Mouse (Mus musculus): ENCODE measurements around the gene Ccdc96. TPM values are rescaled to one million over a fixed set of nuclear protein-coding genes. Genes with fewer than 3 reads are reported as not detected.

Gene Ccdc96
- polyA plus RNA-seq, 1 experiment, result 0.25 TPM

- no peak for TF ChIP-seq CTCF (IDR thresholded peaks at IDR 0.05; ENCODE audit: borderline replicate concordance, insufficient read depth, low read length)
- TF ChIP-seq POLR2A (IDR thresholded peaks at IDR 0.05; ENCODE audit: low read depth, low read length), result no peak
- Histone ChIP-seq H3K4me3 (ENCODE audit: insufficient read depth, low read length) (no peak overlapping the region), H3K4me1 (ENCODE audit: control insufficient read depth, insufficient read depth, low read length) (no peaks in the 10 kb centered on the region), H3K27ac (ENCODE audit: insufficient read depth, low read length) (no peak overlapping the region)
Measured at GRCm38 (mm10) chr5:36519751-36520150, 35.4 kb downstream of the Ccdc96 start.

DNA sequence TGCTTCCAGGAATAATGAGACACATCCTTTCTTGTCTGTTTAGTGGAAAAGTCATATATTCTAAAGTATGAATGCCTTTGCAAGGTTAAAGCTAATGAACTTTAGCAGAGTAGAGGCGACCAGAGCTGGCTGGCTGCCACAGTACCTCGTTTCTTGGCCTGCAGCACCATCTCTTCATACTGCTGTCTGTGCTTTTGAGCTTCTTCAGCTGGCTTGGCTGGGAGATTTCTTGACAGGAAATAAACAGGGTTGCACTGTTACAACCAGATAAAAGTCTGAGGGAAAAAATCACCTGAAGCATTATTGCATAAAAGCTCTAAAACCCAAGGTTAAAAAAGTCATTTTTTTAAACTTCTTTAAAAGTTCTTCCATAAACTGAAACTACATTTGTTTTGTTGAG is 38.4 kb downstream of the Ccdc96 start:
- peaks cover 6% of the 10 kb centered on the region; the same call in 1 of the 2 replicates for H3K4me1 ChIP-seq (ENCODE audit: control insufficient read depth, insufficient read depth, low read length)
- no peak for TF ChIP-seq POLR2A (IDR thresholded peaks at IDR 0.05; ENCODE audit: low read depth, low read length)
- TF ChIP-seq CTCF (IDR thresholded peaks at IDR 0.05; ENCODE audit: borderline replicate concordance, insufficient read depth, low read length), result no peak
- H3K4me3 ChIP-seq (ENCODE audit: insufficient read depth, low read length), result no peak overlapping the region
- H3K27ac ChIP-seq (ENCODE audit: insufficient read depth, low read length), result no peak overlapping the region

DNA sequence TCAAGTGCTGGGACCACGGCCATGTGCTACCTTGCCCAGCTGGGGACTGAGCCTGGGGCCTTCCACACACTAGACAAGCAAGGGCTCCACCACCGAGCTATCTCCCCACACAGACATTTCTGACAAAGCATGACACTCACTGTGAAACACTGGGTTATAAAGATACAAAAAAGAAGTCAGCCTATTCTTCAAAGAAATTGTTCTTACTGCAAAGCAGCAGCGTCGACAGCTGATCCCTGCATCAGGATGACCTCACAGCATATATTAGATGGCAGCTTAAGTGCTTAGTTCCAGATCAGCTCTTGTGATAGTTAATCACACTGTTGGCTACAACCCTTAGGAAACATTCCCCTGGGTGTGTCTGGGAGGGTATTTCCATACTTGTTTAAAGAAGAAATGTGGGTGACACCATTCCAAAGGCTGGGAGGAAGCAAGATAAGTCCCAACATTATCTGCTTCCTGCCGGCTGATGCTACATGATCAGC is 38.9 kb downstream of the Ccdc96 start:
- TF ChIP-seq POLR2A (IDR thresholded peaks at IDR 0.05; ENCODE audit: low read depth, low read length), result no peak
- no peak for TF ChIP-seq CTCF (IDR thresholded peaks at IDR 0.05; ENCODE audit: borderline replicate concordance, insufficient read depth, low read length)
- no peak overlapping the region for H3K27ac ChIP-seq (ENCODE audit: insufficient read depth, low read length)

DNA sequence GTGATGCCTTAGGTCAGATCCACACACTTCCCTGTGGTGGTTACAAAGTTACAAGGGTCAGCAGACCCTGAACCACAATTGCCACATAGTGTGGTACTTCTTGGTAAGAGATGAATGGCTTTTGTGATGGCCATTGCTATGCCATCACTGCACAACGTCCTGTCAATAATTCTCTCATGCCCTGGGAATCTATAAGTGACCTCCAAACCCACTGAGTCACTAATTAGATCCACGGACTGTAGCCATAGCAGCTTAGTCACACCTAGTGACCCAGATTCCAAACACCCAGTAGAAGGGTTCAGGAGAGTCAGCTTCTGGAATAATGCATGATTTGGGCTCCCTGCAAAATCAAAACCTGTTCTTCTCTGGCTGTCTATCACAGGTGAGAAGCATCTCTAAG is 40.8 kb downstream of the Ccdc96 start:
- no peak overlapping the region for H3K27ac ChIP-seq (ENCODE audit: insufficient read depth, low read length)
- peaks cover 9% of the 10 kb centered on the region; the same call in 1 of the 2 replicates for H3K4me1 ChIP-seq (ENCODE audit: control insufficient read depth, insufficient read depth, low read length)
- no peak overlapping the region for H3K4me3 ChIP-seq (ENCODE audit: insufficient read depth, low read length)
- no peak for TF ChIP-seq CTCF (IDR thresholded peaks at IDR 0.05; ENCODE audit: borderline replicate concordance, insufficient read depth, low read length)
- TF ChIP-seq POLR2A (IDR thresholded peaks at IDR 0.05; ENCODE audit: low read depth, low read length), result no peak

More for the DNA sequence above, 38.9 kb downstream of the Ccdc96 start:
- H3K4me1 ChIP-seq (ENCODE audit: control insufficient read depth, insufficient read depth, low read length), result peaks cover 6% of the 10 kb centered on the region; the same call in 1 of the 2 replicates
- H3K4me3 ChIP-seq (ENCODE audit: insufficient read depth, low read length), result no peak overlapping the region

DNA sequence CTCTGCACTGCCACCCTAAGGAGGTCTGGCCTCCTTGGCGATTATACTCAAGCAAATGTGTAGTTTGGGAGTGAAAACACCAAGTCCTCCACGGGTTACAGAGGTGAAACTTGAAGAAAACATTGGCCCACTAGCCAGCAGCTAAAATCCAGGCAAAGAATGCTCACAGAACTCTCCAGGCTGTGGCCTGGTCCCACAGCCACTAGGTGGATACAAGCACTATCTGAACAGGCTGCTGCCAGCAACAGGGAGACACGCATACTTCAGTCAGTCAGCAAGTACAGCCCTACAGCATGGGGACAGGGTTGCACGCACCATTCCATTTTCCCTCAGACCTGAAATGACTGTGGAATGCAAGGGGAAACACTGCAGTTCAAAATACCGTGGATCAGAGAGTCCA is 41.9 kb downstream of the Ccdc96 start:
- no peak overlapping the region for H3K4me3 ChIP-seq (ENCODE audit: insufficient read depth, low read length)
- TF ChIP-seq CTCF (IDR thresholded peaks at IDR 0.05; ENCODE audit: borderline replicate concordance, insufficient read depth, low read length), result peak; percentile 71; the same call in 1 of the 2 replicates
- no peak for TF ChIP-seq POLR2A (IDR thresholded peaks at IDR 0.05; ENCODE audit: low read depth, low read length)
- H3K27ac ChIP-seq (ENCODE audit: insufficient read depth, low read length), result no peak overlapping the region
- H3K4me1 ChIP-seq (ENCODE audit: control insufficient read depth, insufficient read depth, low read length), result peaks cover 9% of the 10 kb centered on the region; the same call in 1 of the 2 replicates

DNA sequence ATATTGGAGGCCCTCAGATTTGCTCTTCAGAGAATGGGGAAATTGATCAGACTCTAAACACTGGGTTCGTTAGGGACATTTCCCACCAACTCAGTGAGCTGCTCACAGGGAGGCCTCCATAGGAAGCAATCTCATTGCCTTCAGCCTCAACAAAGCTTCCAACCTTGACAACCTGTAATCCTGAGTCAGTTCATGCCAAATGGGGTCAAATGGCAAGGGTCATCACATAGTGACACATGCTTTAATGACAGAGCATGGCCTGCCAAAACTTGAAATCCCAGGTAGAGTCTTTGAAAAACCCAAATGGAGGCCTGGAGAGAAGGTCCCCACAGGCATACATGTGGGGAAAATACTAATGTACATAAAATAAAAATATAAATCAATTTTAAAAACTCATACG is 42.5 kb downstream of the Ccdc96 start:
- H3K4me1 ChIP-seq (ENCODE audit: control insufficient read depth, insufficient read depth, low read length), result peaks cover 9% of the 10 kb centered on the region; the same call in 1 of the 2 replicates
- TF ChIP-seq CTCF (IDR thresholded peaks at IDR 0.05; ENCODE audit: borderline replicate concordance, insufficient read depth, low read length), result no peak
- no peak for TF ChIP-seq POLR2A (IDR thresholded peaks at IDR 0.05; ENCODE audit: low read depth, low read length)
- H3K4me3 ChIP-seq (ENCODE audit: insufficient read depth, low read length), result no peak overlapping the region
- no peak overlapping the region for H3K27ac ChIP-seq (ENCODE audit: insufficient read depth, low read length)

DNA sequence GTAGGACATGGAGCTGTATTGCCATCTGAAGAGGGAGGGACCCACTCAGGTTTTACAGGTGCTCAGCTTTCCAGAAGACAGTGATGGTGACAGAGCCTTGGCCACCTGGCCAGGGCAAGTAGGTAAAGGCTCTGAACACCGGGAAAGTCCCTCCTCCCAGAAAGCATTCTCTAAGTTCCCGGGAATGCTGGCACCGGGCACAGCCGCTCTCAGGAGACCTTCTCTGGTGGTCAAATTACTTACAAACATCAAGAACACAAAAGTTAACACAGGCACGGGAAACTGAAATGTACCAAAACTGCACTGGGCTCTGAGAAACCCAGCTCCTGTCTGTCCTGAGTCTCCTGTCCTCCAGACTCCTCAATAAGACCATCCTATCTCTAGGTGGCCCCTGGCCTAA is 45.3 kb downstream of the Ccdc96 start:
- H3K27ac ChIP-seq (ENCODE audit: insufficient read depth, low read length), result peak overlapping the region; percentile 36; the same call in 1 of the 2 replicates
- TF ChIP-seq POLR2A (IDR thresholded peaks at IDR 0.05; ENCODE audit: low read depth, low read length), result no peak
- TF ChIP-seq CTCF (IDR thresholded peaks at IDR 0.05; ENCODE audit: borderline replicate concordance, insufficient read depth, low read length), result no peak
- H3K4me3 ChIP-seq (ENCODE audit: insufficient read depth, low read length), result peak overlapping the region; percentile 79
- peaks cover 9% of the 10 kb centered on the region; the same call in 1 of the 2 replicates for H3K4me1 ChIP-seq (ENCODE audit: control insufficient read depth, insufficient read depth, low read length)

DNA sequence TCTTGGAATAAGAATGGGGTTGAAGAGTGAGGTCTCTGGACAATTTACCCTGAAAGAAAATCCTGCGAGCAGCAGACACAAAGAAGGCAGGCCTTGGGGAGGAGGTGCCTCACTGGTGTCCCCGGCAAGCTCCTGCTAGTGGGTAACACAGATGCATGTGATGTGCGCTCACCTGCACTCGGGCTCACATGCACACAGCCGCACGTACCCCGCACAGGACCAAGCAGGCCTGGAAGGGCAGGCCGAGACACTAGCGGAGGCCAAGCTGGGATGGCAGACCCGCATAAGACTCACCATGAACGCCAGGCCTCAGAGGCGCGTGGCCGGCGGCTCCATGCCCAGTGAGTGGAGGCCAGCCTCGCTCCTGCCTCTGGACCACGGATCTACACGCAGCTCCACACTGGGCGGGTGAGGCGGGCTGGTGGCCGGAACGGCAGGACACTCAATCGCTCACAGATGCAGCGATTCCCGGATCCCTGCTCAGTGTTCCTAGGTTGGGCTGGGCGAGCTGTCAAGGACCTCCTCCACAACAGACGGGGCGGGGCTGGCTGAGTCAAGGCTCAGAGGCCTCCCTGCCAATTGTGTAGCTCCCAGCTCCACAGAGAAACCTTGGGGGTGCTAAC is 45.9 kb downstream of the Ccdc96 start:
- peaks cover 9% of the 10 kb centered on the region; the same call in 1 of the 2 replicates for H3K4me1 ChIP-seq (ENCODE audit: control insufficient read depth, insufficient read depth, low read length)
- H3K27ac ChIP-seq (ENCODE audit: insufficient read depth, low read length), result peak overlapping the region; percentile 36; the same call in 1 of the 2 replicates
- H3K4me3 ChIP-seq (ENCODE audit: insufficient read depth, low read length), result peak overlapping the region; percentile 79
- TF ChIP-seq CTCF (IDR thresholded peaks at IDR 0.05; ENCODE audit: borderline replicate concordance, insufficient read depth, low read length), result no peak
- peak; percentile 91 for TF ChIP-seq POLR2A (IDR thresholded peaks at IDR 0.05; ENCODE audit: low read depth, low read length)

DNA sequence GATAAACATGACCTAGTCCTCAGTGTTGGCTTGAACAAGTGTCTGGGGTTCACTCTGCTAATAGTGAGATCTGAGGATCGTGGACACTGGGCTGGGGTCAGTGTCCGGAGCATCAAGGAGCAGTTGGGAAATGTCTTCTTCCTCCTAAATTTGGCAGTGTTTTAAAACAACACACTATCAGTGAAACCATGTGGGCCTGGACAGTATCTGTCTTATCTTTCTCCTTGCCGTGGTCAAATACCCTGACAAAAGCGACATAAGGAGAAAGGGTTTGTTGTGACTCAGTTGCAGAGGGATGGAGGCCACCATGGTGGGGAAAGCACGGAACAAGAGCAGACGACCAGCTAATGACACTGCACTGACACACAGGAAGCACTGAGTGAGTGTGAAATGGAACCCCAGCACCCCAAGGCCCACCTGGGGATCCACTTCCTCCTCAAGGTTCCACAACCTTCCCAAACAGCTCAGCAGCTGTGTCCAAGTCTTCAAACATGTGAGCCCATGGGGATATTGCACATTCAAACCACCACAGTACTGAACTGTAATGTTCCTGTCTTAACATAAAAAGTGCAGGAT is 50.2 kb downstream of the Ccdc96 start:
- no peak overlapping the region for H3K27ac ChIP-seq (ENCODE audit: insufficient read depth, low read length)
- no peak for TF ChIP-seq CTCF (IDR thresholded peaks at IDR 0.05; ENCODE audit: borderline replicate concordance, insufficient read depth, low read length)
- no peak for TF ChIP-seq POLR2A (IDR thresholded peaks at IDR 0.05; ENCODE audit: low read depth, low read length)
- H3K4me1 ChIP-seq (ENCODE audit: control insufficient read depth, insufficient read depth, low read length), result peaks cover under 1% of the 10 kb centered on the region; the same call in 1 of the 2 replicates
- no peak overlapping the region for H3K4me3 ChIP-seq (ENCODE audit: insufficient read depth, low read length)

Measured in embryonic fibroblast, embryonic 13.5 days (primary cell).